Mouse (Mus musculus) embryonic facial prominence, embryonic 10.5 days (tissue): ENCODE data around the gene Synj1. TPM values are rescaled to one million over a fixed set of nuclear protein-coding genes. Genes with fewer than 3 reads are reported as not detected.

Source experiments
- DNase-seq: peaks from one replicate; pipeline ENCODE4 v3.0.0-alpha.2; 2017; ENCODE audit warnings: low spot score
- H3K27ac ChIP-seq: fragments of 300-500 bp; sonication (generic); replicated peaks from 2 replicates; pipeline ENCODE4 v1.5.1; 2016; ENCODE audit warnings: mild to moderate bottlenecking
- H3K27me3 ChIP-seq: fragments of 300-500 bp; sonication (generic); replicated peaks from 2 replicates; pipeline ENCODE4 v1.6.1; 2016; ENCODE audit warnings: low read depth, mild to moderate bottlenecking; ENCODE audit not compliant: poor library complexity, severe bottlenecking
- H3K36me3 ChIP-seq: fragments of 300-500 bp; sonication (generic); replicated peaks from 2 replicates; pipeline ENCODE4 v1.6.1; 2016; ENCODE audit warnings: mild to moderate bottlenecking, moderate library complexity
- H3K4me1 ChIP-seq: fragments of 300-500 bp; sonication (generic); 2 replicates; pipeline ENCODE4 v1.6.1; 2016
- H3K4me3 ChIP-seq: fragments of 300-500 bp; sonication (generic); 2 replicates; pipeline ENCODE4 v1.5.1; 2016; ENCODE audit warnings: mild to moderate bottlenecking, moderate library complexity
- H3K9me3 ChIP-seq: fragments of 300-500 bp; sonication (generic); 2 replicates; pipeline ENCODE4 v1.6.1; 2016; ENCODE audit warnings: mild to moderate bottlenecking
- WGBS: fragments of 180-500 bp; shearing (Covaris S2); methylation state at CpG from one replicate; pipeline ENCODE4 v1.1.7; 2016; 5-methylcytosine and 5-hydroxymethylcytosine counted together
- polyA plus RNA-seq: library from polyadenylated mRNA; unstranded; fragments of >200 nt; fragmentation: Nextera tagmentation; extraction: Ambion mirVana; gene quantifications from 2 replicates; pipeline ENCODE4 v1.2.1, GENCODE M21; 2016

Gene Synj1
- polyA plus RNA-seq, 1 experiment from 2014 or later, result 11.6 TPM

DNA sequence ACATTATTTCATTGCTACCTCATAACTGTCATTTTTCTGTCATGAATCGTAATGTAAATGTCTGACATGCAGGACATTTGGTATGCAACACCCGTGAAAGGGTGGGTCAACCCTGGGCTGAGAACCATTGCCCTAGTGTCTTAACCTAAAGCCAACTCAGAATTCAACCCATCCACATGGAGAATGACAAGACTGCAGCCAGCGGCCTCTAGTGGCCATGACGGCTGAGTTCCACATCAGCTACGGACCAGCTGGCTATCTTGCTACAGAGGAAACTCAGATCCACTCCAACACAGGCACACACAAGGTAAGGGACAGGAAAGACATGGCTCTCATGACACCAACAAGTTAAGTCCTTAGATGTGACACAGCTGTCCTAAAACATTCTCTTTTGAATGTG is 85.6 kb downstream of the Synj1 start:
- H3K4me3 ChIP-seq, result no peak overlapping the region
- no peaks in the 10 kb centered on the region for H3K27me3 ChIP-seq
- no peaks in the 10 kb centered on the region for H3K4me1 ChIP-seq
- no peaks in the 10 kb centered on the region for H3K9me3 ChIP-seq
- H3K27ac ChIP-seq, result no peak overlapping the region
- peaks cover 58% of the 10 kb centered on the region for H3K36me3 ChIP-seq
- 30% methylated on average over 5 of the region's 5 CpGs for WGBS
- peak; percentile 73 for DNase-seq

DNA sequence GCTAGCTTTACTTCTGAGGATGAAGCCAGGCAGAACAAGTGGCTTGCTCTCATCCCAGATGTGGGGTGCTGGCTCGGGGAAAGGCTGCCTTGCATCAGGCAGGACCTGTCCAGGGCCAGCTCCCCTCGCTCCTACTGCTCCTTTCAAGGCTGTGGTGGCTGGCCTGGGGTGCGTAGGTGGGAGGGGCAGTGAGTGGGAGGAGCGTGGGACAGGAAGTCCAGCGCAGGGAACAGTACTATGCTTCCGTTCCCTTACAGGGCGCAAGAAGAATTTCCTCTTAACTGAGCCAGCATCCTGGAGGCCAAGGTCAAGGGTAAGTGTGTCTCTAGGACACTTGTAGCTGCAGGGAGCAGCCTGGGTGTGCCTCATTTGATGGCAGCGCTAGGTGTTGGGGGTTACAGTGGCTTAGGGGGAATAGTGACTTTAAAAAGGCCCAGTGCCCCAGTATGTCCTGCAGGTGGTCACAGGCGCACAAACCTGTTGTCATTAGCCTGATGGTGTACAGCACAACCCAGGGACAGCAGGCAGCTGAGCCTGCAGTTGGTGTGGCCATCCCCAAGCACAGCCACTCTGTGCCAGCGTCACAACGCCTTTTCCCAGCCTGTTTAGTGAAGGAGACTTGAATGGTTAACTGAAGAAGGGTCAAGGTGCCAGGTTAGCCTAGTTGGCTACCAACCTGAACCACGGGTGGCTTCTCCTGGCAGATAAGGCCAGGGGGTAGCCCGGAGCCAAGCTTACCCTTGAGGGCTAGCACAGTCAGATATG is 86.3 kb downstream of the Synj1 start:
- Histone ChIP-seq H3K4me1 (no peaks in the 10 kb centered on the region), H3K27me3 (no peaks in the 10 kb centered on the region), H3K4me3 (no peak overlapping the region), H3K27ac (no peak overlapping the region), H3K9me3 (no peaks in the 10 kb centered on the region), H3K36me3 (peaks cover 51% of the 10 kb centered on the region)
- no peak for DNase-seq
- WGBS, result 89% methylated on average over 13 of the region's 13 CpGs

DNA sequence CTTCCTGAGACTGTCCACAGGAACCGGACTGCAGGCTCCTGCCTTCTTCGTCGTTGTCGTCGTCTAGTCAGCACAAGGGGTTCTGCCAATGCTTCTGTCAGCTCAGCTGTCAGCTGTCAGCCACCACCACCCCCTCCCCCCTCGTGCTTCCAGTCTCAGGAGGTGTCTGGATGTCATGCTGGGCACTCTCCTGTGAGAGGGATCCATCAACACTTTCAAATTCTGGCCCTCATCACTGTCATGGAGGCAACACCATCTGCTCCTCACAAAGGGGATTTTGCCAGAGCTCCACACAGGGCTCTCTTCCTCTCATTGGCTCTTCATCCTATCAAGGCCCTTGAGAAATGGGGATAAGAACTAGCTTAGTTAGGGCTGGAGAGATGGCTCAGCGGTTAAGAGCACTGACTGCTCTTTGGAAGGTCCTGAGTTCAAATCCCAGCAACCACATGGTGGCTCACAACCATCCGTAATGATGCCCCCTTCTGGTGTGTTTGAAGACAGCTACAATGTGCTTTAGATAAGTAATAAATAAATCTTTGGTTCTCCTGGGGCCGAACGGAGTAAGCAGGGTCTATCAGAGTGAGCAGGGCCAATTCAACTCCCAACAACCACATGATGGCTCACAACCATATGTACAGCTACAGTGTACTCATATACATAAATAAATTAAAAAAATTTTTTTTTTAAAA is 89.5 kb downstream of the Synj1 start:
- DNase-seq, result peak; percentile 21
- no peak overlapping the region for H3K27ac ChIP-seq

DNA sequence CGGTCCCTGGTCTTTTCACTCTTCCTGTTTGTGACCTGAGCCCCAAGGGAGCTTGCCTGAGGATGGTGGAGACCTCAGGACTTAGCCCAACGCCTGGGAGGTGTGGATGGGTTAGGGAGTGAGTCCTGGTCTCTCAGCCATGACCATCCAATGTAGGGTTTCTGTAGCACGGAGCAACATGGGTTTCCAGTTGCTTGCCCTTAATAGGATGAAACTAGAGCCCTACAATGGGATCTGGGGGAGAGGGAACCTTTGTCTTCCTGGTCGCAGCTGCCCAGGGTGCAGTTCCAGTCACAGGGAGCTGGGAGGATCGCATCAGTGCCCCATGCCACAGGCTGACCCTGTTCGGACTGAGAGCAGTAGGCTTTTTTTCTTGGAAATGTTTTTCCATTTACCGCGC is 94.0 kb downstream of the Synj1 start:
- Histone ChIP-seq H3K9me3 (no peaks in the 10 kb centered on the region), H3K4me1 (peaks cover 15% of the 10 kb centered on the region), H3K27ac (no peak overlapping the region), H3K36me3 (no peaks in the 10 kb centered on the region), H3K4me3 (no peak overlapping the region), H3K27me3 (no peaks in the 10 kb centered on the region)
- WGBS, result 73% methylated on average over 8 of the region's 8 CpGs
- DNase-seq, result no peak

More for the DNA sequence above, 89.5 kb downstream of the Synj1 start:
- Histone ChIP-seq H3K27me3 (no peaks in the 10 kb centered on the region), H3K4me1 (0 out of 2 replicates have a peak, but pooled peaks cover 7% of the 10 kb centered on the region), H3K36me3 (peaks cover 25% of the 10 kb centered on the region), H3K9me3 (no peaks in the 10 kb centered on the region), H3K4me3 (no peak overlapping the region)
- 55% methylated on average over 10 of the region's 10 CpGs for WGBS

DNA sequence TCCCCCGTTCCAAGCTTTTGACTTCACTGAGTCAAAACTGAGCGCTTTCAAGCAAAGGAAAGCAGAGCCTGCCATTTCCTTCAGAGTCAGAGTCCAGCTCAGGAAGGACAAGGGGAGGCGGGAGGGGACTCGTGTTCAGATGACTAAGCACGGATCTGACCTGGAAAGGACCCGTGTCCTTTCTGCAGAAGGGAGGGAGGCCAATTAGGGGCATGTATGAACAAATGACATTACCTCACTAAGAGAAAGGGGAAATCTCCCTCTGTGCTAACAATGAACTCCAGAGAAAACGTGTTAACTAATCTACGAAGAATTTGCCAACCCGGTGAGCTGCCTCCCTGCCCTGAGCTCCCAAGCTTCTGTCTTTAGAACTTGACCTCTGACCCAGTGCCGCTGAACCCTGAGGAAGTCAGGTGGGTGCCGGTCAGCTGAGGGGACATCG is 95.0 kb downstream of the Synj1 start:
- DNase-seq, result peak; percentile 35
- WGBS, result 40% methylated on average over 12 of the region's 12 CpGs
- H3K27me3 ChIP-seq, result no peaks in the 10 kb centered on the region
- H3K36me3 ChIP-seq, result no peaks in the 10 kb centered on the region
- no peak overlapping the region for H3K27ac ChIP-seq
- H3K4me3 ChIP-seq, result no peak overlapping the region
- no peaks in the 10 kb centered on the region for H3K9me3 ChIP-seq
- H3K4me1 ChIP-seq, result peaks cover 15% of the 10 kb centered on the region

DNA sequence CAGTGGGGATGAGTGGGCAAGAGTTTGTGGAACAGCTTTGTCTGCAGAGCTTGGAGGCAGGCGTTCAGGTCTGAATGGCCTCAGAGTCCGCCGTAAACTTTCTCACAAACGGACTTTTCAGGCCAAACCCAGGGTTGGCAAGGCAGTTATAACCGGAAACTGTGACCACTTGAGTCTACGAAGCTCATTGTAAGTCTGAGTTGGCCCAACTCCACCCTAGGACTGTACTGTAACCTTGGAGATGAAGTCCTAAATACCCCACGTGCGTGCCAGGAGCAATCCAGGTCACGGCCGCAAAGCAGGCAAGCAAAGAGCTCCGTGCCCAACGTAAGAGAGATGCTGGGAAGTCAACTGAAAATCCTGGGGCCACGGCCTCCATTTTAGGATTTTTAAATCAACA is 99.3 kb downstream of the Synj1 start:
- no peak overlapping the region for H3K4me3 ChIP-seq
- DNase-seq, result no peak
- peaks cover 11% of the 10 kb centered on the region for H3K4me1 ChIP-seq
- no peaks in the 10 kb centered on the region for H3K9me3 ChIP-seq
- WGBS, result 94% methylated on average over 13 of the region's 13 CpGs
- H3K27me3 ChIP-seq, result no peaks in the 10 kb centered on the region
- H3K36me3 ChIP-seq, result no peaks in the 10 kb centered on the region
- H3K27ac ChIP-seq, result no peak overlapping the region

DNA sequence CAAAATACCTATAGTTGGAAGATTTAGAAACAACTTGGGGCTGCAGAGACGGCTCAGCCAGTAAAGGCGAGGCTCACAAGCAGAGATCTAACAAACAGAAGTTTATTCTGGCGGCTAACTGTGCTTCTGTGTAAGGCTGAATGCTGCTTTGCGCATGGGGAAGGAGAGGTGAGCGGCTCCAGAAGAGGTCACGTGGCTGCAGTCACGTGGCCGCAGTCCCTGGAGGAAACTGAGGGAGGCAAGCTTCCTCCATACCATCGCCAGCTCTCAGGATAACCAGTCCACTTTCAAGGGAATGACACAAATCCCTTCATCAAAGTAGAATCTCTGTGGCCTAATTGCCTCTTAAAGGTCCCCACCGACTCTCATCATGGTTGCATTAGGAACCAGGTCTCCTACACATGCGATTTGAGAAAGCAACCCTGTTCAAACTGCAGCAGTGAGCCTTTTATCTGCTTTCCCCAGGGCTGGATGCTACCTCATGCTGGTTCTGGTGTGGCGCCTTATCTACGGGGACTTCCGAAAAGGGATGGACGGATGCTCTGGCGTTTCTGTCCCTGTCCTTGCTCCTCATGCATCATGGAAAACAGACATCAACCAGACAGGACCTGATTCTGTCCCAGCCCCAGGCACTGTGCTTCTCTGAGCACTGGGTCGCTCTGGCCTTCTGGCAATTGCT is 100.1 kb downstream of the Synj1 start:
- WGBS, result 84% methylated on average over 17 of the region's 17 CpGs
- Histone ChIP-seq H3K4me1 (peaks cover 5% of the 10 kb centered on the region), H3K9me3 (no peaks in the 10 kb centered on the region), H3K4me3 (no peak overlapping the region), H3K36me3 (no peaks in the 10 kb centered on the region), H3K27me3 (no peaks in the 10 kb centered on the region), H3K27ac (no peak overlapping the region)
- DNase-seq, result no peak

DNA sequence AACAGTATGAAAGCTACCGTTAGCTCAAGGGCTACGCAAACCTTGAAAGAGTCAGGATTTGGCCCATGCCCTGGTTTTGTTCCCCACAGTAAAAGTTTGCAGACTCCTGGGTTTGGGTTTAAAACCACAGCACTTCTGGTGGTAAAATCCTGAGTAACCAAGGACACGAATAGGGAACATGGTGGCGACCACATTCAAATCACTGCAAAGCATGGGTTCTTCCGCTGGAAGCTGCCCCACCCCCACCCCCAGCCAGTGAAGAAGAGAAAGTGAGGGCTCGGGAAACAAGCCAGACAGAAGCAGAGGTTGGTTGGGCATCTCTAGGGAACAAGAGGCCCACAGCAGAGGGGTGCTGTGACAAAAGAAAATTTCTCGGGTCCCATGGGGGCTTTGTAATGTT is 103.9 kb downstream of the Synj1 start:
- 75% methylated on average over 7 of the region's 7 CpGs for WGBS
- Histone ChIP-seq H3K36me3 (no peaks in the 10 kb centered on the region), H3K27ac (no peak overlapping the region), H3K27me3 (no peaks in the 10 kb centered on the region), H3K4me3 (no peak overlapping the region), H3K9me3 (no peaks in the 10 kb centered on the region), H3K4me1 (peaks cover 11% of the 10 kb centered on the region; the same call in 1 of the 2 replicates)
- DNase-seq, result no peak

DNA sequence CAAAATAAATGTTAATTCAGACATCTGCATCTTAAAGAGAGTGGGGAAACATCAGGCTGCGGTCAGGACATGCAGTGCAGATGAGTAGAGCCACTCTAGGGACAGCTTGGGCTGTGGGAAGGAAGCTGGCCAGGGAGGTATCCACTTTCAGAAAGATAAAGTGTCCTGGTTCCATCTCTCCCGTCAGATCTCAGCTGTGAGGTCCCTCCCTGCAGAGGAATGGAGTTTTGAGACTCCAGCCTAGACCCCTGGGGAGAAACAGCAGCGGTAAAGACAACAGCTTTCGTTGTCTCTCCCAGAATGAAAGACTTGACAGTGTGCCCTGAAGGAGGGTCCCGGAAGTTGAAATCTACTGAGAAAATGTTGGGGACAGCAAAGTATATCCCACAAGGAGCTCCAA is 107.8 kb downstream of the Synj1 start:
- Histone ChIP-seq H3K4me1 (peaks cover 19% of the 10 kb centered on the region; the same call in 1 of the 2 replicates), H3K4me3 (no peak overlapping the region), H3K27ac (no peak overlapping the region), H3K9me3 (no peaks in the 10 kb centered on the region), H3K36me3 (no peaks in the 10 kb centered on the region), H3K27me3 (no peaks in the 10 kb centered on the region)
- 25% methylated on average over 5 of the region's 5 CpGs for WGBS
- DNase-seq, result no peak

DNA sequence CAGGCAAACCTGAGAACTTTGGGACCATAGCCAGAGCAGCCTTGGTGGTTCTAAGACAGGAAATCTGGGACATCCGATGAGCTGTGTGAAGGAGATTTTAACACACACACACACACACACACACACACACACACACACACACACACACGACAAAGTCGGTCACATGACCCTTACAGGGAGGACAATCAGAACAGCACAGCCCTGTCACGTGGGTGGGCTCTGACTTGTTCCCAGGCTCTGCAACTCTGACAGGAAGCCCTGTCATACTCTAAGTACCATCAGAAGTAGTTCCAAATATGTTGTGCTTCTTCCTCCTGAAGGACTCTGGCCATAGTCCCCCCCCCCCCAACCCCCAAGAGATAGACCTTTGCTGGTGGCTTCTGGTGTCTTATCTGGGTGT is 109.7 kb downstream of the Synj1 start:
- no peak overlapping the region for H3K4me3 ChIP-seq
- WGBS, result 74% methylated on average over 4 of the region's 4 CpGs

DNA sequence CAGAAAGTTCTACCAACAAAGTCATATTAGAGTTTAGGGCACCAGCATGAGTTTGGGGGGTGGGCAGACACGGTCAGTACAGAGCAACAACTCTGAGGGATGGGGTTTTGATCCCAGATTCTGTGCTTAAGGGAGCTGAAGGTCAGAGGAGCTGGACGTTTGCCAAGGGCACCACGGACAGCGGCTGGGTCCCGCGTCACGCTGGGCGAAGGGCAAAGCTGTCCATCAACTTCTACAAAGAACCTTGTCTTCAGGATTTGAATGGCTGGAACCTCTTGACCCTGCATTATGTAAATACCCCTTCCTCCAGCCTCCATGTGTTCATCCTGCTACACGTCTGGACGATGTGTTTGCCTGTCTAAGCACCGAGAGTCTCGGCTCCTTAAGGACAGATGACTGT is 111.6 kb downstream of the Synj1 start:
- no peaks in the 10 kb centered on the region for H3K27me3 ChIP-seq
- 58% methylated on average over 12 of the region's 12 CpGs for WGBS
- peaks cover 16% of the 10 kb centered on the region; the same call in 1 of the 2 replicates for H3K4me1 ChIP-seq
- no peaks in the 10 kb centered on the region for H3K9me3 ChIP-seq
- no peak overlapping the region for H3K4me3 ChIP-seq
- no peaks in the 10 kb centered on the region for H3K36me3 ChIP-seq
- no peak overlapping the region for H3K27ac ChIP-seq
- peak; percentile 38 for DNase-seq

More for the DNA sequence above, 109.7 kb downstream of the Synj1 start:
- H3K9me3 ChIP-seq, result no peaks in the 10 kb centered on the region
- H3K36me3 ChIP-seq, result no peaks in the 10 kb centered on the region
- H3K27me3 ChIP-seq, result no peaks in the 10 kb centered on the region
- DNase-seq, result no peak
- H3K4me1 ChIP-seq, result peaks cover 16% of the 10 kb centered on the region; the same call in 1 of the 2 replicates
- H3K27ac ChIP-seq, result no peak overlapping the region

DNA sequence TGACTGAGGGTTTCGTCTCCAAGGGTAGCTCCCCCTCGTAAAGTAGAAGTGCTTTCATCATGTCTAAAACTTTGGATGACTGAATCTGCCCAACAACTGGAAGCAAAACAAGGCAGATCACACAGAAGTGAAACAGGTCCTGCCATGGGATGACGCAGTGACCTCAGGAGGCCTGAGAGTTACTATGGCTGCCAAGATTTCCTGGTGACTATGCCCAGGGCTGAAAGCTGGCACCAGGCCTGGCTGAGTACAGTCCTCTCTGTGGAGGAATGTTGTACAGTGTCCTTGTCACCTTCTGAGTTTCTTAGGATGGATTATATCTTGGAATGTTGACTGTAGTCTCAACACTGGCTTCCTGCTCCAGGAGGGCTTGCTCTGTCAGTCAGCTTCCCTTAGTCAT is 113.5 kb downstream of the Synj1 start:
- Histone ChIP-seq H3K4me3 (no peak overlapping the region), H3K27me3 (no peaks in the 10 kb centered on the region), H3K36me3 (no peaks in the 10 kb centered on the region), H3K27ac (no peak overlapping the region), H3K9me3 (no peaks in the 10 kb centered on the region), H3K4me1 (0 out of 2 replicates have a peak, but pooled peaks cover 8% of the 10 kb centered on the region)
- DNase-seq, result no peak
- 90% methylated on average over 3 of the region's 3 CpGs for WGBS
